Mouse (Mus musculus) liver, embryonic 14.5 days (tissue): ENCODE results near the gene Dnah17.

Experiments used
- CTCF ChIP-seq: IDR thresholded peaks from 2 replicates; pipeline ENCODE4 v1.5.1; 2016; ENCODE audit warnings: antibody characterized with exemption, low read depth, control low read depth
- EP300 ChIP-seq: IDR thresholded peaks from 2 replicates; pipeline ENCODE4 v1.6.1; 2016; ENCODE audit warnings: antibody characterized with exemption, low read depth

GRCm38 (mm10) chr11:118076929-118077328 is 53.5 kb downstream of the Dnah17 start:
- TF ChIP-seq CTCF (no peak), EP300 (no peak)
